Mouse (Mus musculus) myocyte (in vitro differentiated cells): Measurements from ENCODE around the gene H2-M10.6. TPM values are rescaled to one million over a fixed set of nuclear protein-coding genes. Genes with fewer than 3 reads are reported as not detected.

Source experiments
- H3K27me3 ChIP-seq: one replicate; pipeline ENCODE4 v1.6.1; 2011; ENCODE audit not compliant: control insufficient read depth, insufficient read depth, insufficient read length
- H3K36me3 ChIP-seq: one replicate; pipeline ENCODE4 v1.6.1; 2011; ENCODE audit not compliant: control insufficient read depth, insufficient read depth
- H3K4me2 ChIP-seq: one replicate; pipeline ENCODE4 v1.6.1; 2011; ENCODE audit warnings: low read depth, control low read depth
- H3K4me3 ChIP-seq: one replicate; pipeline ENCODE4 v1.5.1; 2011; ENCODE audit warnings: mild to moderate bottlenecking, control low read depth, moderate library complexity
- H3K79me2 ChIP-seq: one replicate; pipeline ENCODE4 v1.6.1; 2011; ENCODE audit not compliant: control insufficient read depth, insufficient read depth
- H3ac ChIP-seq: one replicate; pipeline ENCODE4 v1.6.1; 2011; ENCODE audit not compliant: control insufficient read depth, insufficient read length
- CEBPB ChIP-seq: IDR thresholded peaks from 2 replicates; pipeline ENCODE4 v1.6.1; 2011; ENCODE audit warnings: mild to moderate bottlenecking, moderate library complexity; ENCODE audit not compliant: poor library complexity, insufficient read depth, severe bottlenecking
- E2F4 ChIP-seq: IDR thresholded peaks from one replicate; pipeline ENCODE4 v1.6.1; 2011; ENCODE audit warnings: mild to moderate bottlenecking, control low read depth, moderate library complexity; ENCODE audit not compliant: insufficient read depth
- MAX ChIP-seq: IDR thresholded peaks from one replicate; pipeline ENCODE4 v1.6.1; 2011; ENCODE audit warnings: low read depth, mild to moderate bottlenecking, control low read depth
- MYOD1 ChIP-seq, 3 experiments: IDR thresholded peaks; one replicate each; pipeline ENCODE4 v1.6.1; 2011; ENCODE audit warnings: control low read depth in 2 of 3, low read depth in 2 of 3, mild to moderate bottlenecking in 2 of 3, moderate library complexity in 1 of 3; ENCODE audit not compliant: insufficient read length in 2 of 3, control insufficient read depth in 1 of 3
- MYOG ChIP-seq, 3 experiments: IDR thresholded peaks; one replicate each; pipeline ENCODE4 v1.6.1; 2011; ENCODE audit warnings: control low read depth in 2 of 3, low read depth in 2 of 3, mild to moderate bottlenecking in 2 of 3; ENCODE audit not compliant: insufficient read length in 2 of 3, control insufficient read depth in 1 of 3, insufficient read depth in 1 of 3
- POLR2A ChIP-seq: IDR thresholded peaks from one replicate; pipeline ENCODE4 v1.6.1; 2011; ENCODE audit warnings: low read depth, mild to moderate bottlenecking, control low read depth, moderate library complexity; ENCODE audit not compliant: insufficient read length
- POLR2AphosphoS2 ChIP-seq: IDR thresholded peaks from one replicate; pipeline ENCODE4 v1.6.1; 2011; ENCODE audit warnings: low read depth, control low read depth; ENCODE audit not compliant: insufficient read length
- REST ChIP-seq: IDR thresholded peaks from one replicate; pipeline ENCODE4 v1.6.1; 2011; ENCODE audit warnings: mild to moderate bottlenecking, control low read depth, moderate library complexity; ENCODE audit not compliant: insufficient read depth, insufficient read length
- SRF ChIP-seq: IDR thresholded peaks from one replicate; pipeline ENCODE4 v1.6.1; 2011; ENCODE audit warnings: low read depth; ENCODE audit not compliant: control insufficient read depth, insufficient read length
- TCF12 ChIP-seq: IDR thresholded peaks from one replicate; pipeline ENCODE4 v1.6.1; 2011; ENCODE audit warnings: mild to moderate bottlenecking, control low read depth; ENCODE audit not compliant: poor library complexity, insufficient read depth, severe bottlenecking
- TCF3 ChIP-seq: IDR thresholded peaks from one replicate; pipeline ENCODE4 v1.6.1; 2011; ENCODE audit warnings: low read depth, control low read depth; ENCODE audit not compliant: insufficient read length
- USF1 ChIP-seq: IDR thresholded peaks from one replicate; pipeline ENCODE4 v1.6.1; 2011; ENCODE audit warnings: low read depth, mild to moderate bottlenecking, control low read depth, moderate library complexity
- polyA plus RNA-seq: library from polyadenylated mRNA; unstranded; fragments of >200 nt; fragmentation: generic; extraction: Trizol; gene quantifications from one replicate; pipeline ENCODE4 v1.2.1, GENCODE M21; 2012; ENCODE audit warnings: missing spikeins

H2-M10.6 gene
- polyA plus RNA-seq, 1 experiment, result not detected

- TF ChIP-seq USF1 (no peak), MYOG (IDR thresholded peaks at IDR 0.05; ENCODE audit: control insufficient read depth in 1 of 3, insufficient read depth in 1 of 3, insufficient read length in 2 of 3, low read depth in 2 of 3) (no peak), POLR2AphosphoS2 (no peak), E2F4 (no peak), TCF12 (no peak), SRF (no peak), CEBPB (no peak), MAX (no peak), MYOD1 (IDR thresholded peaks at IDR 0.05; ENCODE audit: control insufficient read depth in 1 of 3, insufficient read length in 2 of 3, low read depth in 2 of 3) (no peak), TCF3 (no peak), POLR2A (no peak), REST (no peak)
Observed at GRCm38 (mm10) chr17:36849992-36850391, 38.0 kb downstream of the H2-M10.6 start.

GRCm38 (mm10) chr17:36851200-36851599 is 39.2 kb downstream of the H2-M10.6 start:
- Histone ChIP-seq H3K79me2 (no peaks in the 10 kb centered on the region), H3K36me3 (peaks cover 14% of the 10 kb centered on the region), H3ac (no peak overlapping the region), H3K27me3 (no peaks in the 10 kb centered on the region), H3K4me2 (no peak overlapping the region), H3K4me3 (no peak overlapping the region)
- TF ChIP-seq MYOG (IDR thresholded peaks at IDR 0.05; ENCODE audit: control insufficient read depth in 1 of 3, insufficient read depth in 1 of 3, insufficient read length in 2 of 3, low read depth in 2 of 3) (no peak), TCF12 (no peak), TCF3 (no peak), REST (no peak), POLR2AphosphoS2 (no peak)

More at GRCm38 (mm10) chr17:36849992-36850391, 38.0 kb downstream of the H2-M10.6 start:
- H3K27me3 ChIP-seq, result no peaks in the 10 kb centered on the region
- no peak overlapping the region for H3ac ChIP-seq
- H3K36me3 ChIP-seq, result peaks cover 8% of the 10 kb centered on the region
- no peaks in the 10 kb centered on the region for H3K79me2 ChIP-seq
- H3K4me2 ChIP-seq, result no peak overlapping the region
- no peak overlapping the region for H3K4me3 ChIP-seq

- H3K36me3 ChIP-seq, result peaks cover 14% of the 10 kb centered on the region
- H3ac ChIP-seq, result no peak overlapping the region
- H3K4me2 ChIP-seq, result no peak overlapping the region
- H3K27me3 ChIP-seq, result no peaks in the 10 kb centered on the region
- no peak for TF ChIP-seq CEBPB
- TF ChIP-seq REST, result no peak
- no peak for TF ChIP-seq POLR2AphosphoS2
- TF ChIP-seq MAX, result no peak
- H3K79me2 ChIP-seq, result no peaks in the 10 kb centered on the region
- H3K4me3 ChIP-seq, result no peak overlapping the region
Observed at GRCm38 (mm10) chr17:36851627-36852026, 39.7 kb downstream of the H2-M10.6 start.

GRCm38 (mm10) chr17:36855484-36855883 is 43.5 kb downstream of the H2-M10.6 start:
- Histone ChIP-seq H3K27me3 (no peaks in the 10 kb centered on the region), H3K36me3 (peaks cover 12% of the 10 kb centered on the region), H3K79me2 (no peaks in the 10 kb centered on the region), H3ac (no peak overlapping the region), H3K4me3 (no peak overlapping the region), H3K4me2 (no peak overlapping the region)
- TF ChIP-seq TCF3, result no peak
- no peak for TF ChIP-seq CEBPB
- no peak for TF ChIP-seq TCF12
- TF ChIP-seq POLR2A, result no peak
- no peak for TF ChIP-seq POLR2AphosphoS2
- TF ChIP-seq SRF, result no peak
- TF ChIP-seq USF1, result no peak
- no peak for TF ChIP-seq MAX

- Histone ChIP-seq H3K4me2 (no peak overlapping the region), H3ac (no peak overlapping the region), H3K27me3 (no peaks in the 10 kb centered on the region), H3K79me2 (no peaks in the 10 kb centered on the region), H3K4me3 (no peak overlapping the region), H3K36me3 (peaks cover 12% of the 10 kb centered on the region)
- no peak for TF ChIP-seq MAX
- no peak for TF ChIP-seq MYOG (IDR thresholded peaks at IDR 0.05; ENCODE audit: control insufficient read depth in 1 of 3, insufficient read depth in 1 of 3, insufficient read length in 2 of 3, low read depth in 2 of 3)
- TF ChIP-seq POLR2A, result no peak
- no peak for TF ChIP-seq TCF12
- no peak for TF ChIP-seq CEBPB
- no peak for TF ChIP-seq USF1
- no peak for TF ChIP-seq E2F4
- TF ChIP-seq MYOD1 (IDR thresholded peaks at IDR 0.05; ENCODE audit: control insufficient read depth in 1 of 3, insufficient read length in 2 of 3, low read depth in 2 of 3), result no peak
- TF ChIP-seq POLR2AphosphoS2, result no peak
- TF ChIP-seq SRF, result no peak
- TF ChIP-seq TCF3, result no peak
- TF ChIP-seq REST, result no peak
Observed at GRCm38 (mm10) chr17:36856236-36856635, 44.3 kb downstream of the H2-M10.6 start.
